Mouse (Mus musculus): ENCODE results near the gene 4930432M17Rik. TPM values are rescaled to one million over a fixed set of nuclear protein-coding genes. Genes with fewer than 3 reads are reported as not detected.

Gene 4930432M17Rik
- not detected in 2 replicates for polyA plus RNA-seq (2016; fragmentation: Nextera tagmentation; extraction: Ambion mirVana)

GRCm38 (mm10) chr3:121670462-121670861 lies at the start of gene 4930432M17Rik:
TSS of gene 4930432M17Rik (plus strand) at chr3:121670762.
- Histone ChIP-seq H3K36me3 (no peaks in the 10 kb centered on the region), H3K9ac (no peak within 1 kb of the TSS), H3K9me3 (replicated peaks) (no peaks in the 10 kb centered on the region), H3K27ac (no peak within 1 kb of the TSS), H3K27me3 (replicated peaks) (0 out of 2 replicates have a peak, but pooled peaks cover 3% of the 10 kb centered on the region), H3K4me2 (no peak within 1 kb of the TSS), H3K4me1 (no peaks in the 10 kb centered on the region), H3K4me3 (no peak within 1 kb of the TSS)
- ATAC-seq: no peak
- WGBS (ENCODE audit: insufficient replicate concordance): 48% methylated on average over 4 of the region's 4 CpGs

- H3K27me3 ChIP-seq (replicated peaks): peaks cover 14% of the 10 kb centered on the region; the same call in 1 of the 2 replicates
- H3K9me3 ChIP-seq (replicated peaks): no peaks in the 10 kb centered on the region
- ATAC-seq: no peak
- no peak overlapping the region for H3K27ac ChIP-seq
- no peaks in the 10 kb centered on the region for H3K4me1 ChIP-seq
- H3K9ac ChIP-seq: no peak overlapping the region
- H3K4me3 ChIP-seq: no peak overlapping the region
- H3K36me3 ChIP-seq: no peaks in the 10 kb centered on the region
- no peak overlapping the region for H3K4me2 ChIP-seq
- 50% methylated on average over 2 of the region's 2 CpGs for WGBS (ENCODE audit: insufficient replicate concordance)
Observed at GRCm38 (mm10) chr3:121625662-121626061, 44.9 kb upstream of the 4930432M17Rik start.

GRCm38 (mm10) chr3:121626273-121626672 lies 44.3 kb upstream of the 4930432M17Rik start:
- Histone ChIP-seq H3K27me3 (replicated peaks) (peaks cover 14% of the 10 kb centered on the region; the same call in 1 of the 2 replicates), H3K4me1 (no peaks in the 10 kb centered on the region), H3K4me2 (no peak overlapping the region), H3K9me3 (replicated peaks) (no peaks in the 10 kb centered on the region), H3K27ac (no peak overlapping the region), H3K4me3 (no peak overlapping the region), H3K36me3 (no peaks in the 10 kb centered on the region), H3K9ac (no peak overlapping the region)
- WGBS (ENCODE audit: insufficient replicate concordance): 25% methylated on average over 3 of the region's 3 CpGs
- ATAC-seq: no peak

DNA sequence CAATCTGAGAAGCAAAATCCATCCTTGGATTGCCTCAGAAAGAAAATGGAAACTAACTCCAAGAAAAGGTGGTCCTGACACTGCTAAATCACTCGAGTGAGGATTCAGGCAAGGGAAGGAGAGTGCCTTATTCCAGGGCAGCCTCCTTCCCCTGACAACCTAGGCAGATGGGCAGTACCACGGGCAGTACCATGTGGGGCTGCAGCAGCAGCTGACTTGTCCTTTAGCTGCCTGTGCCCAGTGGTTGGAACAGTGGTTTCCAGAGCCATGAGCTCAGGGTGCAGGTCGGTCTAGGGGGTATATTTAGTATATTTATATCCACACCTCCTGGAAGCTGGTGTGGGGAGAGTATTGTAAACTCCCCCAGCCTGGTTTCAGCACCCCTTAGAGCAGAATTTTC lies 42.3 kb upstream of the 4930432M17Rik start:
- Histone ChIP-seq H3K27ac (no peak overlapping the region), H3K27me3 (replicated peaks) (peaks cover 14% of the 10 kb centered on the region; the same call in 1 of the 2 replicates), H3K4me3 (no peak overlapping the region), H3K36me3 (no peaks in the 10 kb centered on the region), H3K9ac (no peak overlapping the region), H3K4me2 (no peak overlapping the region), H3K9me3 (replicated peaks) (no peaks in the 10 kb centered on the region), H3K4me1 (no peaks in the 10 kb centered on the region)
- no peak for ATAC-seq
- WGBS (ENCODE audit: insufficient replicate concordance): 38% methylated on average over 3 of the region's 3 CpGs

GRCm38 (mm10) chr3:121630626-121631025 lies 39.9 kb upstream of the 4930432M17Rik start:
- Histone ChIP-seq H3K27me3 (replicated peaks) (peaks cover 14% of the 10 kb centered on the region; the same call in 1 of the 2 replicates), H3K4me2 (no peak overlapping the region), H3K27ac (no peak overlapping the region), H3K9ac (no peak overlapping the region), H3K36me3 (no peaks in the 10 kb centered on the region), H3K4me1 (no peaks in the 10 kb centered on the region), H3K9me3 (replicated peaks) (no peaks in the 10 kb centered on the region), H3K4me3 (no peak overlapping the region)
- ATAC-seq: no peak
- WGBS (ENCODE audit: insufficient replicate concordance): 15% methylated on average over 7 of the region's 7 CpGs

DNA sequence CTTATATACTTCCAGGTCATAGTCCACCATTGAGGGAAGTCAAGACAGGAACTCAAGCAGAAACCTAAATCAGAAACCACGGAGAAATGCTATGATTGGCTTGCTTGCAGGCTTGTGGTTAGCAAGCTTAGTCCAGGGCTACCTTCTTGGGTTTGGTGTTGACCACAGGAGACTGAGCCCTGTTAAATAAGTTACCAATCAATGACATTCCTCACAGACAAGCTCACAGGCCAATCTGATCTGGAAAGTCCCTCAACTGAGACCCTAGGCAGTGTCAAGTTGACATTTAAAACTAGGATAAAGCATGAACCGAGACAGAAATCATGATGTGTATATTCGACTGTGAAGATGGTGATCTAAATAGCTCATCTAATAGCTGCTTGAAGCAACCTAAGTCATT lies 35.6 kb upstream of the 4930432M17Rik start:
- WGBS (ENCODE audit: insufficient replicate concordance): 40% methylated on average over 3 of the region's 3 CpGs
- no peaks in the 10 kb centered on the region for H3K4me1 ChIP-seq
- ATAC-seq: no peak

GRCm38 (mm10) chr3:121635505-121635904 lies 35.1 kb upstream of the 4930432M17Rik start:
- Histone ChIP-seq H3K27ac (no peak overlapping the region), H3K4me2 (no peak overlapping the region), H3K27me3 (replicated peaks) (no peaks in the 10 kb centered on the region), H3K36me3 (no peaks in the 10 kb centered on the region), H3K4me1 (no peaks in the 10 kb centered on the region), H3K9ac (no peak overlapping the region), H3K4me3 (no peak overlapping the region), H3K9me3 (replicated peaks) (no peaks in the 10 kb centered on the region)
- no peak for ATAC-seq
- WGBS (ENCODE audit: insufficient replicate concordance): 57% methylated on average over 7 of the region's 7 CpGs

More for the DNA sequence above, 35.6 kb upstream of the 4930432M17Rik start:
- H3K9ac ChIP-seq: no peak overlapping the region
- H3K27me3 ChIP-seq (replicated peaks): no peaks in the 10 kb centered on the region
- no peaks in the 10 kb centered on the region for H3K36me3 ChIP-seq
- no peak overlapping the region for H3K4me2 ChIP-seq
- no peak overlapping the region for H3K27ac ChIP-seq
- H3K4me3 ChIP-seq: no peak overlapping the region
- no peaks in the 10 kb centered on the region for H3K9me3 ChIP-seq (replicated peaks)

- no peak for ATAC-seq
- 71% methylated on average over 6 of the region's 6 CpGs for WGBS (ENCODE audit: insufficient replicate concordance)
- no peaks in the 10 kb centered on the region for H3K4me1 ChIP-seq
- H3K36me3 ChIP-seq: no peaks in the 10 kb centered on the region
- H3K27me3 ChIP-seq (replicated peaks): no peaks in the 10 kb centered on the region
- H3K4me3 ChIP-seq: no peak overlapping the region
- H3K9ac ChIP-seq: no peak overlapping the region
- no peak overlapping the region for H3K27ac ChIP-seq
- H3K4me2 ChIP-seq: no peak overlapping the region
- no peaks in the 10 kb centered on the region for H3K9me3 ChIP-seq (replicated peaks)
Observed at GRCm38 (mm10) chr3:121636315-121636714, 34.2 kb upstream of the 4930432M17Rik start.

GRCm38 (mm10) chr3:121636748-121637147 lies 33.8 kb upstream of the 4930432M17Rik start:
- H3K27me3 ChIP-seq (replicated peaks): no peaks in the 10 kb centered on the region
- H3K4me2 ChIP-seq: no peak overlapping the region
- H3K27ac ChIP-seq: no peak overlapping the region
- H3K4me1 ChIP-seq: no peaks in the 10 kb centered on the region
- no peaks in the 10 kb centered on the region for H3K9me3 ChIP-seq (replicated peaks)
- no peaks in the 10 kb centered on the region for H3K36me3 ChIP-seq
- H3K4me3 ChIP-seq: no peak overlapping the region
- no peak for ATAC-seq
- 68% methylated on average over 7 of the region's 7 CpGs for WGBS (ENCODE audit: insufficient replicate concordance)
- no peak overlapping the region for H3K9ac ChIP-seq

GRCm38 (mm10) chr3:121637792-121638191 lies 32.8 kb upstream of the 4930432M17Rik start:
- no peak for ATAC-seq
- no peaks in the 10 kb centered on the region for H3K27me3 ChIP-seq (replicated peaks)
- H3K9ac ChIP-seq: no peak overlapping the region
- H3K4me2 ChIP-seq: no peak overlapping the region
- H3K4me3 ChIP-seq: no peak overlapping the region
- H3K27ac ChIP-seq: no peak overlapping the region
- no peaks in the 10 kb centered on the region for H3K36me3 ChIP-seq
- 54% methylated on average over 5 of the region's 5 CpGs for WGBS (ENCODE audit: insufficient replicate concordance)
- H3K9me3 ChIP-seq (replicated peaks): no peaks in the 10 kb centered on the region
- no peaks in the 10 kb centered on the region for H3K4me1 ChIP-seq

DNA sequence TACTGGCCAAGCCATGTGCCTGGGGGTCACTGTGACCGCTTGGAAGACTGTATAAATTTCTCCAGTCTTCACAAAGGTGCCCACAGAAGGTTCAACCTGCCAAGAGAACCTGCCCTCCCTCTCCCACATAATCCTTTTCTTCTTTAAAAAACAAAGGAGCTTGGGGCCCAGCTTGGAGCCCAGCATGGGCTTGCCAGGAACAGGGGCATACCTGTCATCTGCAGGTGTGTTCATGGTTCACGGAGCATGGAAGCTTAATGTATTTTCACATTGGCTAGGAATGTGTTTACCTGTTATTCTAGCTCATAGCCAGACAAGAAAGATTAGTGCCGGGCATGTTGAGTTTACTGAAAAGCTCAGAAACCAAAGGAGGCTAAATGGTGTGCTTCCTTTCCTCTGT lies 32.3 kb upstream of the 4930432M17Rik start:
- Histone ChIP-seq H3K4me2 (no peak overlapping the region), H3K9me3 (replicated peaks) (no peaks in the 10 kb centered on the region), H3K27me3 (replicated peaks) (no peaks in the 10 kb centered on the region), H3K36me3 (no peaks in the 10 kb centered on the region), H3K4me3 (no peak overlapping the region), H3K4me1 (no peaks in the 10 kb centered on the region), H3K27ac (no peak overlapping the region), H3K9ac (no peak overlapping the region)
- no peak for ATAC-seq
- 67% methylated on average over 3 of the region's 3 CpGs for WGBS (ENCODE audit: insufficient replicate concordance)

GRCm38 (mm10) chr3:121640611-121641010 lies 30.0 kb upstream of the 4930432M17Rik start:
- WGBS (ENCODE audit: insufficient replicate concordance): 23% methylated on average over 2 of the region's 2 CpGs

DNA sequence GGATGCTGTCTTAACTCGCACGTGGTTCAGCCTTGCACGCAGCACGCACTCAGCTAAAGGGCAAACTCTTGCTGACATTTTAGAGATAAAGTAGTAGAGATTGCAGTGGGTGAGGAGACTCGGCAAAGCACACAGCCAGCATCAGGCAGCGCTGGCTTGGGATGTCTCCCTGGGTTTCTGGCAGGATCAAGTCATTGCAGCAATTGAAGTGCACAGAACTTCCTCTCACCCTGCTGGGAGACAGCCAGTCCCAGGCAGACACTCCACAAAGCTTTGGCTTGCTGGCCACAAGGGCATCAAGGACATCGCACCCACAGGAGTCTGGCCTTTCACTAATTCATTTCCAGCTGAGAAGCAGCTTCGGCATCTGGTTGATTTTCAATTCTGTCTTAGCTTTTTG lies 27.3 kb upstream of the 4930432M17Rik start:
- no peak overlapping the region for H3K9ac ChIP-seq
- no peak overlapping the region for H3K4me2 ChIP-seq
- H3K9me3 ChIP-seq (replicated peaks): no peaks in the 10 kb centered on the region
- peaks cover 9% of the 10 kb centered on the region; the same call in 1 of the 2 replicates for H3K4me1 ChIP-seq
- H3K27me3 ChIP-seq (replicated peaks): no peaks in the 10 kb centered on the region
- ATAC-seq: no peak
- H3K4me3 ChIP-seq: no peak overlapping the region
- H3K36me3 ChIP-seq: no peaks in the 10 kb centered on the region
- no peak overlapping the region for H3K27ac ChIP-seq
- 51% methylated on average over 8 of the region's 8 CpGs for WGBS (ENCODE audit: insufficient replicate concordance)

More at GRCm38 (mm10) chr3:121640611-121641010, 30.0 kb upstream of the 4930432M17Rik start:
- no peak overlapping the region for H3K4me3 ChIP-seq
- H3K4me2 ChIP-seq: no peak overlapping the region
- H3K36me3 ChIP-seq: no peaks in the 10 kb centered on the region
- no peak for ATAC-seq
- H3K27me3 ChIP-seq (replicated peaks): no peaks in the 10 kb centered on the region
- H3K4me1 ChIP-seq: no peaks in the 10 kb centered on the region
- H3K27ac ChIP-seq: no peak overlapping the region
- H3K9ac ChIP-seq: no peak overlapping the region
- H3K9me3 ChIP-seq (replicated peaks): no peaks in the 10 kb centered on the region
